Mouse (Mus musculus) hindbrain, embryonic 12.5 days (tissue): ENCODE data around the gene Sltm. TPM values are rescaled to one million over a fixed set of nuclear protein-coding genes. Genes with fewer than 3 reads are reported as not detected.
A peak's percentile ranks its signal among the peaks of the same experiment; 100 is the strongest.
"Not testable (repeated sequence)": the region's sequence is repeated elsewhere in the genome, so short reads cannot be mapped to it uniquely, and the experiment has no call there.

Source experiments
- ATAC-seq: fragments of 200-750 bp; cut with Nextera tagmentation; 2 replicates; pipeline ENCODE4 v1.8.0; 2017; ENCODE audit warnings: moderate TSS enrichment; ENCODE audit not compliant: low FRiP score
- H3K27ac ChIP-seq: fragments of 300-500 bp; sonication (generic); 2 replicates; pipeline ENCODE4 v1.5.1; 2016; ENCODE audit warnings: mild to moderate bottlenecking
- H3K27me3 ChIP-seq: fragments of 300-500 bp; sonication (generic); 2 replicates; pipeline ENCODE4 v1.6.1; 2016; ENCODE audit warnings: mild to moderate bottlenecking
- H3K36me3 ChIP-seq: fragments of 300-500 bp; sonication (generic); 2 replicates; pipeline ENCODE4 v1.6.1; 2016; ENCODE audit warnings: mild to moderate bottlenecking
- H3K4me1 ChIP-seq: fragments of 300-500 bp; sonication (generic); 2 replicates; pipeline ENCODE4 v1.6.1; 2016
- H3K4me2 ChIP-seq: fragments of 300-500 bp; sonication (generic); replicated peaks from 2 replicates; pipeline ENCODE4 v1.6.1; 2016; ENCODE audit warnings: mild to moderate bottlenecking
- H3K4me3 ChIP-seq: fragments of 300-500 bp; sonication (generic); 2 replicates; pipeline ENCODE4 v1.5.1; 2016; ENCODE audit warnings: mild to moderate bottlenecking
- H3K9ac ChIP-seq: fragments of 300-500 bp; sonication (generic); 2 replicates; pipeline ENCODE4 v1.6.1; 2016; ENCODE audit warnings: mild to moderate bottlenecking, moderate library complexity
- H3K9me3 ChIP-seq: fragments of 300-500 bp; sonication (generic); replicated peaks from 2 replicates; pipeline ENCODE4 v1.6.1; 2016; ENCODE audit warnings: mild to moderate bottlenecking
- WGBS: fragments of 180-500 bp; shearing (Covaris S2); methylation state at CpG from one replicate; pipeline ENCODE4 v1.1.7; 2016; 5-methylcytosine and 5-hydroxymethylcytosine counted together
- polyA plus RNA-seq: library from polyadenylated mRNA; unstranded; fragments of >200 nt; fragmentation: Nextera tagmentation; extraction: Ambion mirVana; gene quantifications from 2 replicates; pipeline ENCODE4 v1.2.1, GENCODE M21; 2016

The Sltm gene
- polyA plus RNA-seq, 1 experiment from 2014 or later: 79.6 TPM

GRCm38 (mm10) chr9:70520651-70521050 lies 21.9 kb upstream of the Sltm start:
- no peak for ATAC-seq
- Histone ChIP-seq H3K9ac (no peak overlapping the region), H3K27me3 (no peaks in the 10 kb centered on the region), H3K4me2 (no peak overlapping the region), H3K27ac (no peak overlapping the region), H3K4me3 (no peak overlapping the region), H3K36me3 (no peaks in the 10 kb centered on the region), H3K4me1 (no peaks in the 10 kb centered on the region), H3K9me3 (no peaks in the 10 kb centered on the region)
- 81% methylated on average over 3 of the region's 3 CpGs for WGBS

GRCm38 (mm10) chr9:70523813-70524212 lies 18.7 kb upstream of the Sltm start:
- Histone ChIP-seq H3K36me3 (no peaks in the 10 kb centered on the region), H3K27me3 (no peaks in the 10 kb centered on the region), H3K4me2 (no peak overlapping the region), H3K27ac (no peak overlapping the region), H3K9ac (no peak overlapping the region), H3K4me3 (no peak overlapping the region), H3K4me1 (no peaks in the 10 kb centered on the region), H3K9me3 (no peaks in the 10 kb centered on the region)
- WGBS: 86% methylated on average over 3 of the region's 3 CpGs
- ATAC-seq: no peak

GRCm38 (mm10) chr9:70524366-70524765 lies 18.2 kb upstream of the Sltm start:
- no peaks in the 10 kb centered on the region for H3K4me1 ChIP-seq
- no peak overlapping the region for H3K9ac ChIP-seq
- no peaks in the 10 kb centered on the region for H3K27me3 ChIP-seq
- no peak overlapping the region for H3K4me3 ChIP-seq
- WGBS: 90% methylated on average over 7 of the region's 7 CpGs
- H3K9me3 ChIP-seq: no peaks in the 10 kb centered on the region
- H3K4me2 ChIP-seq: no peak overlapping the region
- H3K27ac ChIP-seq: no peak overlapping the region
- no peak for ATAC-seq
- H3K36me3 ChIP-seq: no peaks in the 10 kb centered on the region

- Histone ChIP-seq H3K9ac (no peak overlapping the region), H3K9me3 (no peaks in the 10 kb centered on the region), H3K36me3 (no peaks in the 10 kb centered on the region), H3K4me3 (no peak overlapping the region), H3K27me3 (no peaks in the 10 kb centered on the region), H3K4me1 (no peaks in the 10 kb centered on the region), H3K4me2 (no peak overlapping the region), H3K27ac (no peak overlapping the region)
- ATAC-seq: no peak
- 82% methylated on average over 3 of the region's 3 CpGs for WGBS
These were observed 9.2 kb upstream of the Sltm start for GRCm38 (mm10) chr9:70533328-70533727.

GRCm38 (mm10) chr9:70541584-70541983 lies 970 bp upstream of the Sltm start:
- ATAC-seq: no peak
- Histone ChIP-seq H3K9me3 (no peaks in the 10 kb centered on the region), H3K36me3 (no peaks in the 10 kb centered on the region), H3K4me3 (peak overlapping the region; percentile 95), H3K4me1 (peaks cover 9% of the 10 kb centered on the region), H3K9ac (peak overlapping the region; percentile 96), H3K27ac (no peak overlapping the region), H3K4me2 (peak overlapping the region; percentile 79), H3K27me3 (no peaks in the 10 kb centered on the region)
- WGBS: 7% methylated on average over 6 of the region's 6 CpGs

- WGBS: 1% methylated on average over 59 of the region's 64 CpGs
- no peaks in the 10 kb centered on the region for H3K27me3 ChIP-seq
- no peaks in the 10 kb centered on the region for H3K9me3 ChIP-seq
- H3K4me2 ChIP-seq: peak overlapping the region; percentile 79
- peak; percentile 78 for ATAC-seq
- H3K36me3 ChIP-seq: no peaks in the 10 kb centered on the region
- H3K4me1 ChIP-seq: peaks cover 13% of the 10 kb centered on the region
- H3K9ac ChIP-seq: peak overlapping the region; percentile 96
- H3K27ac ChIP-seq: peak overlapping the region; percentile 99
- peak overlapping the region; percentile 95 for H3K4me3 ChIP-seq
These were observed 710 bp downstream of the Sltm start for GRCm38 (mm10) chr9:70543048-70543880.

GRCm38 (mm10) chr9:70543985-70544384 lies 1.4 kb downstream of the Sltm start:
- H3K27me3 ChIP-seq: no peaks in the 10 kb centered on the region
- H3K4me3 ChIP-seq: peak overlapping the region; percentile 95
- no peaks in the 10 kb centered on the region for H3K36me3 ChIP-seq
- H3K4me1 ChIP-seq: peaks cover 13% of the 10 kb centered on the region
- ATAC-seq: no peak
- WGBS: 68% methylated on average over 5 of the region's 5 CpGs
- peak overlapping the region; percentile 79 for H3K4me2 ChIP-seq
- H3K27ac ChIP-seq: no peak overlapping the region
- H3K9ac ChIP-seq: 0 out of 2 replicates have a peak overlapping the region, but pooled peaks have one; percentile 6
- no peaks in the 10 kb centered on the region for H3K9me3 ChIP-seq

GRCm38 (mm10) chr9:70544831-70545230 lies 2.3 kb downstream of the Sltm start:
- no peaks in the 10 kb centered on the region for H3K27me3 ChIP-seq
- no peak for ATAC-seq
- H3K36me3 ChIP-seq: no peaks in the 10 kb centered on the region
- no peaks in the 10 kb centered on the region for H3K9me3 ChIP-seq
- no peak overlapping the region for H3K9ac ChIP-seq
- H3K27ac ChIP-seq: no peak overlapping the region
- 77% methylated on average over 1 of the region's 1 CpGs for WGBS
- no peak overlapping the region for H3K4me3 ChIP-seq
- no peak overlapping the region for H3K4me2 ChIP-seq
- peaks cover 13% of the 10 kb centered on the region for H3K4me1 ChIP-seq

GRCm38 (mm10) chr9:70546576-70546975 lies 4.0 kb downstream of the Sltm start:
- WGBS: 90% methylated on average over 2 of the region's 3 CpGs
- peaks cover 10% of the 10 kb centered on the region for H3K4me1 ChIP-seq

GRCm38 (mm10) chr9:70548304-70548703 lies 5.8 kb downstream of the Sltm start:
- WGBS: 87% methylated on average over 4 of the region's 4 CpGs
- Histone ChIP-seq H3K27ac (no peak overlapping the region), H3K9me3 (peaks cover 6% of the 10 kb centered on the region)

More at GRCm38 (mm10) chr9:70546576-70546975, 4.0 kb downstream of the Sltm start:
- ATAC-seq, H3K36me3 ChIP-seq, H3K4me2 ChIP-seq, H3K4me3 ChIP-seq, H3K27ac ChIP-seq, H3K9me3 ChIP-seq, H3K9ac ChIP-seq, H3K27me3 ChIP-seq: not testable (repeated sequence)

GRCm38 (mm10) chr9:70551524-70551923 lies 9.0 kb downstream of the Sltm start:
- no peak for ATAC-seq
- no peaks in the 10 kb centered on the region for H3K27me3 ChIP-seq

More at GRCm38 (mm10) chr9:70548304-70548703, 5.8 kb downstream of the Sltm start:
- no peak overlapping the region for H3K4me3 ChIP-seq
- H3K4me2 ChIP-seq: no peak overlapping the region
- no peaks in the 10 kb centered on the region for H3K27me3 ChIP-seq
- H3K9ac ChIP-seq: no peak overlapping the region
- ATAC-seq: no peak
- H3K36me3 ChIP-seq: peaks cover 18% of the 10 kb centered on the region
- H3K4me1 ChIP-seq: peaks cover 8% of the 10 kb centered on the region

GRCm38 (mm10) chr9:70552233-70552632 lies 9.7 kb downstream of the Sltm start:
- not testable (repeated sequence) for H3K27ac ChIP-seq, H3K4me1 ChIP-seq, ATAC-seq, H3K9me3 ChIP-seq, H3K4me2 ChIP-seq, H3K4me3 ChIP-seq, H3K27me3 ChIP-seq, H3K9ac ChIP-seq
- H3K36me3 ChIP-seq: peaks cover 18% of the 10 kb centered on the region
- WGBS: 92% methylated on average over 2 of the region's 2 CpGs

More at GRCm38 (mm10) chr9:70551524-70551923, 9.0 kb downstream of the Sltm start:
- H3K27ac ChIP-seq: no peak overlapping the region
- H3K4me1 ChIP-seq: peaks cover 3% of the 10 kb centered on the region
- H3K9ac ChIP-seq: no peak overlapping the region
- WGBS: 95% methylated on average over 1 of the region's 1 CpGs
- peaks cover 18% of the 10 kb centered on the region for H3K36me3 ChIP-seq
- H3K4me2 ChIP-seq: no peak overlapping the region
- no peak overlapping the region for H3K4me3 ChIP-seq
- H3K9me3 ChIP-seq: peaks cover 6% of the 10 kb centered on the region

- ATAC-seq: no peak
- H3K27me3 ChIP-seq: no peaks in the 10 kb centered on the region
- H3K9me3 ChIP-seq: peaks cover 6% of the 10 kb centered on the region
- peaks cover 18% of the 10 kb centered on the region for H3K36me3 ChIP-seq
- no peak overlapping the region for H3K9ac ChIP-seq
- no peak overlapping the region for H3K4me2 ChIP-seq
- no peak overlapping the region for H3K27ac ChIP-seq
- H3K4me3 ChIP-seq: no peak overlapping the region
- no peaks in the 10 kb centered on the region for H3K4me1 ChIP-seq
These were observed 12.9 kb downstream of the Sltm start for GRCm38 (mm10) chr9:70555431-70555830.
